Mouse (Mus musculus): ENCODE results near the gene Sema6c.
"Not testable (repeated sequence)": the region's sequence is repeated elsewhere in the genome, so short reads cannot be mapped to it uniquely, and the experiment has no call there.

Gene Sema6c

GRCm38 (mm10) chr3:95184796-95185577, 24.7 kb downstream of the Sema6c start:
- no peak for DNase-seq (ENCODE audit: extremely low read depth, low read depth)

DNA sequence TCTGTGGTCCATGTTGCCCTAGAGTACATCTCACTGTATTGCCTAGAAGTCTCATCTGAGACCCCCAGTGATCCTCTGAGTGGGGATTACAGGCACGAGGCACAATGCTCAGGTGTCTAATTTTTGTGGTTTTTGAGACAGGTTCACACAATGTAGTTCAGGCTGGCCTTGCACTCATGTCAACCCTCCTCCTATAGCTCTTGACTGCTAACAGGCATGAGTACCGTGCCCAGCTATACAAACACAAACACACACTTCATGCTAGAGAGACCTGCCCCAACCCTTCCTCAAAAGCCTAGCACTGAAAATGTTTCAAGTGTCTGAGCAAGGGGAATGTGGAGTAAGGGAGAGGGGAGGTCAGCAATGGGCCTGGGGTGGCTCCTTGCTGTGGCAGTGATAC, 25.8 kb downstream of the Sema6c start:
- no peak for DNase-seq (ENCODE audit: extremely low read depth, low read depth)

- DNase-seq (ENCODE audit: extremely low read depth, low read depth), result no peak
Measured at GRCm38 (mm10) chr3:95186888-95187287, 26.6 kb downstream of the Sema6c start.

DNA sequence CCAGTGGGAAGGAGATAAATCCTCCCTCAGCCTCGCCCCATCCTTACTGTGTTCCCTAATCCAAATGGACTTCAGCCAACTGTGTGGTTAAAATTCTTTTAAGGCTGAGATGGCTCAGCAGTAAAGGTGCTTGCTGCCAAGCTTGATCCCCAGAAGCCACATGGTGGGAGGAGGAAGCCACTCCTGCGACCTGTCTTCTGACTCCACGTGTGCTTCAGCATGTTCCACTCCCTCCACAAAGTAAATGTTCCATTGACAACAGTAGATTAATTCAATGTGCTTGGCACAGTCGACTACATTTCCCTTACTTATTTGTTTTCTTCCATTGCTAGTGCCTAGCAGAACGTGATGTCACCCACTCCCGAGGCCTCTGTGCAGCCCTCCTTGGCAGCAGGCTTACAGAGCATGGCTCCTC, 34.5 kb downstream of the Sema6c start:
- DNase-seq (ENCODE audit: extremely low read depth, low read depth), result no peak

DNA sequence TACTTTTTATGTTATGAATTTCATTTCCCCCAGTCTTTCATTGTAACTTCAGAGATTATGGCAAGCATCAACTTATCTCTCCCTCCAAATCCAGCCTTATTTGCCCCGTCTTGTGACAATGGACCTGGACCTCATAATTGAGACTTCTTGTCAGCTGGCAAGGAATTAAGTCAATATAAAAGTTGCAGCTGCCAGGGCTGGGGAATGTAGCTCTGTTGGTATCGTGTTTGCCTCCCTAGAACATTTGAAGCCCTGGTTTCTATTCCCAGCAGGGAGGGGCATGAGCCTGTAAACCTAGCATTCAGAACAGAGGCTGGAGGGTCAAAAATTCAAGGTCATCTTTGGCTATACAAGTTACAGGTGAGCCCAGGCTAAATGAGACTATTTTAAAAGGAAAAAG, 35.5 kb downstream of the Sema6c start:
- no peak for DNase-seq (ENCODE audit: extremely low read depth, low read depth)

DNA sequence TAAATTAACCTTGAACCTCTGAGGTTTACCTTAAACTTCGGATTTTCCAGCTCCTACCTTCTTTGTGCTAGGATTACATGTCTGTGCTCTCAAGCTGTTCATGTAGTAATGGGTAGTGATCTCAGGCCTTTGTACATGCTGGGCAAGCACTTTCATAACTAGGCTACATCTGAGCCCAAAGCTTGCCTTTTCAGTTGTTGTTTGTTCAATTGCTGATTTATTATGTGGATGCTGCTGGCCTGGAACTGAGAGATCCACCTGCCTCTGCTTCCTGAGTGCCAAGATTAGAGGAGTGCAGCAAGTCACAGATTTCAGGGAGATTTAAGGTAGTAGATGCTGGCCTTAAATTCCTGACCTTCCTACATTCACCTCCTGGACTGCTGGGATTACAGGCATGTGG, 38.8 kb downstream of the Sema6c start:
- DNase-seq (ENCODE audit: extremely low read depth, low read depth), result no peak

DNA sequence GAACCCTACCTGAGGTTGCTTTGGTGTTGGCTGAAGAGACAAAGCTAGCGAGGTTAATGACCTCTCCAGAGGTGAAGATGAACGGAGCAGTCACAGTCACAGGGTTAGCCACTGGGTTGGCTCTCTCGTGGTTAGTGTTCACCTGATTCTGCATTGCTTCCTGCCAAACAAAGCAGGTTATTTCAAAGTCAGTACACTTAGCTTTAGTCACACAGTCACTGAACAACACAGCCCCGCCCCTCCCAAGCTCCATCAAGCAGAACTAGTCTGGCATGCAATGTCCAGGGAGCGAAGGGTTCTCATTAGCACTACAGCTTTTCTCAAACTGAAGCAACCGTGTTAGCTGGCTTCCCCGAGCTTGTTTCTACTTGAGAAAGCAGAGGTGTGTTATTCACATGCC, 39.9 kb downstream of the Sema6c start:
- no peak for DNase-seq (ENCODE audit: extremely low read depth, low read depth)

DNA sequence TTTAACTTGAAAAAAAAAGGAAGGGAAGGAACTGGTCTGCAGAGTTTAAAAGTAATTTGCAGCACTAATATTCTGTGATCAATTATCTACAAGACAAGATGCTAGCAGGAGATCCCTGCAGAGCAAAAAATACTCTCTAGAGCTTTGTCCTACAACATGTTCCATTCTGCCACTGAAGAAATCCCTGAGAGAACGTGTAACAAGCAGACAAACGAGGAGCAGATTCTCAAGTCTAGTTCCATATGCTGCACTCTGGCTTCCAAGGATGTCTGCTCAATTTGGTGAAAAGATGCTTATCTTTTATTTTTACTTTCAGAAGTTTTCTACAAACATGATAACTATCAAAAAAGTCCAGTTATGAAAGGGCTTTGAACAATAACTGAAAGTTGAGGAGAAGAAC, 40.3 kb downstream of the Sema6c start:
- no peak for DNase-seq (ENCODE audit: extremely low read depth, low read depth)

GRCm38 (mm10) chr3:95203880-95204279, 43.6 kb downstream of the Sema6c start:
- DNase-seq (ENCODE audit: extremely low read depth, low read depth), result no peak

DNA sequence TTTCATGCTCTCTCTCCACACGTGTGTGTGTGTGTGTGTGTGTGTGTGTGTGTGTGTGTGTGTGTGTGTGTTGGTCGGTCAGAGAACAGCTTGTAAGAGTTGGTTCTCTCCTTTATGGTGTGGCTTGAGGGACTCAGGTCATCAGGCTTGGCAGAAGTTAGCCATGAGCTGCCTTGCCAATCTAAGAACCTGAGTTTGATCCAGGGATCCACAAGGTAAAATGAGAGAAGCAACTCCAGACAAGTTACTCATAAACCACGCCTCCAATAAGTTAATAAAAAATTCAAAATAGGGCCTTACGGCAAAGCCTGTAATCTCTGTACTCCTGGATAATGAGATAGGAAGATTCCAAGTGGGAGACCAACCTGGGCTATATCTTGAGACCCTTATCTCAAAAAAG, 48.0 kb downstream of the Sema6c start:
- DNase-seq (ENCODE audit: extremely low read depth, low read depth), result no peak

GRCm38 (mm10) chr3:95210585-95210984, 50.3 kb downstream of the Sema6c start:
- no peak for DNase-seq (ENCODE audit: extremely low read depth, low read depth)

- DNase-seq (ENCODE audit: extremely low read depth, low read depth), result not testable (repeated sequence)
Measured at GRCm38 (mm10) chr3:95212889-95213608, 52.8 kb downstream of the Sema6c start.

DNA sequence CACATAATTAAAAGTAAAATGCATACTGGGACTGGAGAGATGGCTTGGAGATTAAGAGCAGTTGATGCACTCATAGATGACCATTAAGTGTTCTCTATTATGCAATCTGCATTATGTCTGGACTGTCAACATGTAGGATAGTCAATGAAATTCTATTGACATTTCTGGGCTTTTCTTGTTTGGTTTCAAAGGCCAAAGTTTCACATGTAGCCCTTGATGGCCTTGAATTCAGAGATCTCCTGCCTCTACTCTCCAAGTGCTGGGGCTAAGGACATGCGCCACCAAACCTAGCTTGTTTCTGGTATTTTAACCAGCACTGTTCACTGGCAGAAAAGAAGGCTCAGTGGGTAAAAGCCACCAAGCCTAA, 53.3 kb downstream of the Sema6c start:
- no peak for DNase-seq (ENCODE audit: extremely low read depth, low read depth)

- no peak for DNase-seq (ENCODE audit: extremely low read depth, low read depth)
Measured at GRCm38 (mm10) chr3:95216655-95217254, 56.5 kb downstream of the Sema6c start.

- peak; percentile 100 for DNase-seq (ENCODE audit: extremely low read depth, low read depth)
Measured at GRCm38 (mm10) chr3:95217255-95218134, 57.2 kb downstream of the Sema6c start, which contains the start of gene Gabpb2. Gabpb2 (minus strand) TSS chr3:95217916.

DNA sequence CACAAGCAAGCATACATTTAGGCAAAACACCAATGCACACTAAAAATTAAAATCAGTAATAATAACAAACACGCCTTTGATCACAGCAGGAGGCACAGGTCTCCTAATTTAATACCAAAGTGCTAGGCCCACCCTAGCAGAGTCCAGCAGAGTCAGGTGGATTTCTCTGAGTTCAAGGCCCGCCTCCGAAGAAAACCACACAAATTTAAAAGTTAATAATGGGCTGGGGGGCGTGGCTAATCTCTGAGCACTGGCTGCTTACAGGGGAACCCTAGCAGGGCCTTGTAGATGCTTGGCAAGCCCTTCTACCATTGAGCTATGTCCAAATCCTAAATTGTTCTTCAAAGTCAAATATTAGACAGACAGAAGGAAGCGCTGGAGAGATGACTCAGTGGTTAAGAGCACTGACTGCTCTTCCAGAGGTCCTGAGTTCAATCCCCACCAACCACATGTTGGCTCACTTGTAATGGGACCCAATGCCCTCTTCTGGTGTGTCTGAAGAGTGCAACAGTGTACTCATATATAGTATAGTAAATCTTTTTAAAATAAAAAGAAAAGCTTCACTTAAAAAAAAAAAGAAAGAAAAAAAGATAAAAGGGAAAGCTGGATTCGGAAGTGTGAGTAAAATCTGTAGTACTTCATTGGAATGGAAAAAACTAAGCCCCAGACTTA, 58.3 kb downstream of the Sema6c start:
- peak; percentile 95 for DNase-seq (ENCODE audit: extremely low read depth, low read depth)

DNA sequence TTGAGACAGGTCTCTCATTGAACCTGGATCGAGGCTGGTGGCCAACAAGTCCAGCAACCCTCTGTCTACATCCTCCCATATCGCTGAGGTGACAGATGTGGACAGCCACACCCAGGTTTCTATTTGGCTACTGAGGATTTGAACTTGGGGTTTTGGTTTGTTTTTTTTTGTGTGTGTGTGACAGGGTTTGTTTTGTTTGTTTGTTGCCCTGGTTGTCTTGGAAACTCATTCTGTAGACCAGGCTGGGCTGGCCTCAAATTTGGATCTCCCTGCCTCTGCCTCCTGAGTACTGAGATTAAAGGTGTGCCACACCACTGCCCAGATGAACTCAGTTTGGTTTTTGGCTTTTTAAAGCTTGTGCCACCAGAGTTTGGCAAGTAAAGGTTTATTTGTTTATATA, 62.8 kb downstream of the Sema6c start:
- no peak for DNase-seq (ENCODE audit: extremely low read depth, low read depth)

All from MEL-GATA-1-ER (cell line).